Mouse (Mus musculus) kidney, embryonic 15.5 days (tissue): ENCODE results near the gene Lyar. TPM values are rescaled to one million over a fixed set of nuclear protein-coding genes. Genes with fewer than 3 reads are reported as not detected.

ENCODE experiments used
- ATAC-seq: fragments of 200-750 bp; cut with Nextera tagmentation; replicated peaks from 2 replicates; pipeline ENCODE4 v1.8.0; 2017; ENCODE audit warnings: moderate TSS enrichment; ENCODE audit not compliant: low FRiP score
- H3K27ac ChIP-seq: fragments of 300-500 bp; sonication (generic); 2 replicates; pipeline ENCODE4 v1.5.1; 2015; ENCODE audit warnings: mild to moderate bottlenecking, inconsistent platforms
- H3K27me3 ChIP-seq: fragments of 300-500 bp; sonication (generic); 2 replicates; pipeline ENCODE4 v1.6.1; 2015; ENCODE audit warnings: inconsistent platforms
- H3K36me3 ChIP-seq: fragments of 300-500 bp; sonication (generic); 2 replicates; pipeline ENCODE4 v1.6.1; 2015; ENCODE audit warnings: inconsistent platforms
- H3K4me1 ChIP-seq: fragments of 300-500 bp; sonication (generic); 2 replicates; pipeline ENCODE4 v1.6.1; 2015; ENCODE audit warnings: inconsistent platforms
- H3K4me2 ChIP-seq: fragments of 300-500 bp; sonication (generic); 2 replicates; pipeline ENCODE4 v1.6.1; 2015; ENCODE audit warnings: moderate library complexity, mild to moderate bottlenecking, inconsistent platforms
- H3K4me3 ChIP-seq: fragments of 300-500 bp; sonication (generic); replicated peaks from 2 replicates; pipeline ENCODE4 v1.5.1; 2015; ENCODE audit warnings: mild to moderate bottlenecking, inconsistent platforms
- H3K9ac ChIP-seq: fragments of 300-500 bp; sonication (generic); 2 replicates; pipeline ENCODE4 v1.6.1; 2015; ENCODE audit warnings: mild to moderate bottlenecking, inconsistent platforms
- H3K9me3 ChIP-seq: fragments of 300-500 bp; sonication (generic); replicated peaks from 2 replicates; pipeline ENCODE4 v1.6.1; 2016; ENCODE audit warnings: inconsistent platforms
- WGBS: fragments of 180-500 bp; shearing (Covaris S2); methylation state at CpG from one replicate; pipeline ENCODE4 v1.1.7; 2015; ENCODE audit warnings: mixed read lengths; 5-methylcytosine and 5-hydroxymethylcytosine counted together
- polyA plus RNA-seq: library from polyadenylated mRNA; unstranded; fragments of >200 nt; fragmentation: Nextera tagmentation; extraction: Ambion mirVana; gene quantifications from 2 replicates; pipeline ENCODE4 v1.2.1, GENCODE M21; 2015

Gene Lyar
- polyA plus RNA-seq, 1 experiment from 2014 or later: 123 TPM

DNA sequence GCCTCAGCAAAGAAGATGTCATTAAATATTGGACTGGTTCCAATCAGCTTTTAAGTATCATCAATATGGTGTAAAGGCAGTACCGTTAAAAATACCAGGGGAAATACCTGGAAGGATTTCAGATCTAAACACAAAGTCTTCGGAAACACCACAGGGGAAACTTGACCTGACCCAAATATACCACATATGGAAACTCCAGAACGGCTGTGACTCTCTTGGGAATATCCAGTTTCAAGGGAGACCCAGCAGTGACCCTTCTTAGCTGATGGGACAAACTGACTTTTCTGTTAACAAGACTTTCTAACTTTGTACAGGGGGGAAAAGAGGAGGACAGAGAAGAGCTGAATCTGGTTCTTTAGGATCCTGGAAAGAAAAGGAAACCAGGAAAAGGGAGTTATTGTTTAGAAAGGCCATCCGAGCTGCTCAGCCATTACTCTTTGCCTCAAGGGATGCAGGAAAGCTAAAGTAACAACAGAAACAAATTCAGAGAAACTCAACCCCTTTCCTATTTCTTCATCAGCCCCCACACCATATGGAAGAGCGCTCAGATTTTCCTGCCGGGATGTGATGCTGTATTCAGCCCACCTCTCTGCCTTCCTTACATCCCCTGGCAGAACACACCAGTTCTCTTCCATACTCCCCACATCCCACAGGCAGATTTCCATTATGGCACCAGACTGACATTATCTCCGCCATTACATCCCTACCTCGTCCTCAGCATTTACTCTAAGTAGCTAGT, 37.9 kb downstream of the Lyar start:
- peaks cover 16% of the 10 kb centered on the region for H3K36me3 ChIP-seq
- H3K27ac ChIP-seq: peak overlapping the region; percentile 52; the same call in 1 of the 2 replicates
- WGBS: 34% methylated on average over 8 of the region's 8 CpGs
- no peaks in the 10 kb centered on the region for H3K27me3 ChIP-seq
- H3K4me3 ChIP-seq: no peak overlapping the region
- H3K9me3 ChIP-seq: no peaks in the 10 kb centered on the region
- H3K9ac ChIP-seq: no peak overlapping the region
- no peak overlapping the region for H3K4me2 ChIP-seq
- peak; percentile 50; the same call in 1 of the 2 replicates for ATAC-seq
- H3K4me1 ChIP-seq: peaks cover 14% of the 10 kb centered on the region; the same call in 1 of the 2 replicates

GRCm38 (mm10) chr5:38258773-38259146, 38.5 kb downstream of the Lyar start:
- H3K9ac ChIP-seq: no peak overlapping the region
- peaks cover 14% of the 10 kb centered on the region; the same call in 1 of the 2 replicates for H3K4me1 ChIP-seq
- no peaks in the 10 kb centered on the region for H3K9me3 ChIP-seq
- H3K27me3 ChIP-seq: no peaks in the 10 kb centered on the region
- ATAC-seq: no peak
- peak overlapping the region; percentile 52; the same call in 1 of the 2 replicates for H3K27ac ChIP-seq
- H3K4me2 ChIP-seq: no peak overlapping the region
- WGBS: 73% methylated on average over 5 of the region's 5 CpGs
- no peak overlapping the region for H3K4me3 ChIP-seq
- H3K36me3 ChIP-seq: peaks cover 21% of the 10 kb centered on the region

- H3K9ac ChIP-seq: peak overlapping the region; percentile 76
- peak overlapping the region; percentile 96 for H3K27ac ChIP-seq
- no peaks in the 10 kb centered on the region for H3K27me3 ChIP-seq
- 45% methylated on average over 9 of the region's 9 CpGs for WGBS
- peak overlapping the region; percentile 80 for H3K4me2 ChIP-seq
- no peaks in the 10 kb centered on the region for H3K9me3 ChIP-seq
- peak overlapping the region; percentile 79 for H3K4me3 ChIP-seq
- ATAC-seq: no peak
- peaks cover 14% of the 10 kb centered on the region; the same call in 1 of the 2 replicates for H3K4me1 ChIP-seq
- peaks cover 29% of the 10 kb centered on the region for H3K36me3 ChIP-seq
These were observed 39.3 kb downstream of the Lyar start for GRCm38 (mm10) chr5:38259455-38260106.

- H3K4me2 ChIP-seq: peak within 1 kb of the TSS; percentile 80
- H3K36me3 ChIP-seq: peaks cover 35% of the 10 kb centered on the region
- no peaks in the 10 kb centered on the region for H3K9me3 ChIP-seq
- H3K27ac ChIP-seq: peak within 1 kb of the TSS; percentile 96
- peaks cover 14% of the 10 kb centered on the region; the same call in 1 of the 2 replicates for H3K4me1 ChIP-seq
- H3K9ac ChIP-seq: peak within 1 kb of the TSS; percentile 76
- ATAC-seq: peak; percentile 61
- WGBS: under 1% methylated on average over 40 of the region's 40 CpGs
- no peaks in the 10 kb centered on the region for H3K27me3 ChIP-seq
- H3K4me3 ChIP-seq: peak within 1 kb of the TSS; percentile 79
These were observed 39.9 kb downstream of the Lyar start, which contains the start of gene Tmem128 for GRCm38 (mm10) chr5:38260107-38260682. Gene Tmem128 (plus strand): TSS chr5:38260185.

DNA sequence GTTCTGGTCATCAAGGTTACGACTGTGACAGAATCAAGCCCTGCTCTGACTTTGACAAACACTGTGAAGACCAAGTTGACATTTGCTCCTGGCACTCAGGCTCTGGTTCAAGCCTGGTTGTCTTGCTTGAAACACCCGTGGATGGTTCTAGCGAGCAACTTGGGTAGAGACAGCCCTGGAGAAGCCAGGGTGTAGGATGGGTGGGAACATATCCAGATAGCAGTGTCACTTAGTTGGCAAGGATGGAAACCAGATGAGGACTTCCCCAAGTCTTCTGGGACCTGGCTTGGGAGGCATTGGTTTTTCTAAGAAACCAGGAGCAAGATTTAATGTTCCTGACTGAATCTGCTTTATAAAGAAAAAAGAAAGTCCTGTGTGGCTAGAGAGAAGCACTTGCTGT, 50.7 kb downstream of the Lyar start:
- WGBS: 92% methylated on average over 3 of the region's 3 CpGs
- Histone ChIP-seq H3K4me3 (no peak overlapping the region), H3K9me3 (no peaks in the 10 kb centered on the region), H3K27me3 (peaks cover 21% of the 10 kb centered on the region), H3K27ac (no peak overlapping the region), H3K4me2 (no peak overlapping the region), H3K9ac (no peak overlapping the region), H3K4me1 (no peaks in the 10 kb centered on the region), H3K36me3 (peaks cover 53% of the 10 kb centered on the region)
- no peak for ATAC-seq

DNA sequence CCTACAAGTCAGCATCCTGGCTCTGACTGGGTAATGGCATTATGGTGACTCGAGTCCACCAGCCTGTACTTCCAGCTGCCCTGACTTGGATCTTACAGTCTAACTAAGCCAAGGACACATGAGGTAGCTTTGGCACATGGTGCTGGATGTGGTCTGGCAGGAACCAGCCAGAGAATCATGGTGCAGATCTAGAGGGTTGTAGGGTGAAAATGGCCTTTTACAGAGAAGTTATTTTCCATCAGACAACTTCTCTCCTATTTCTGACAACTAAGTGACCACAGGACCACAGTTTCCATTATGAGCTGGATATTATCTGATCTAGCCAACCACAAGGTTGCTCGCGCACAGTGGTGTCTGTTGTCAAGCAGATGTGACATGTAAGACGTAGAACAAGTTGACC, 53.6 kb downstream of the Lyar start:
- Histone ChIP-seq H3K4me1 (peaks cover 21% of the 10 kb centered on the region), H3K9ac (no peak overlapping the region), H3K4me3 (no peak overlapping the region), H3K4me2 (no peak overlapping the region), H3K27me3 (peaks cover 49% of the 10 kb centered on the region), H3K36me3 (peaks cover 28% of the 10 kb centered on the region), H3K9me3 (no peaks in the 10 kb centered on the region), H3K27ac (no peak overlapping the region)
- 78% methylated on average over 4 of the region's 4 CpGs for WGBS
- ATAC-seq: no peak

GRCm38 (mm10) chr5:38275771-38276170, 55.5 kb downstream of the Lyar start, which contains the start of gene Otop1:
Gene Otop1 (plus strand): TSS chr5:38275972.
- H3K4me2 ChIP-seq: peak within 1 kb of the TSS; percentile 52
- H3K9me3 ChIP-seq: no peaks in the 10 kb centered on the region
- peak within 1 kb of the TSS; percentile 32 for H3K4me3 ChIP-seq
- H3K27me3 ChIP-seq: peaks cover 66% of the 10 kb centered on the region
- peaks cover 11% of the 10 kb centered on the region; the same call in 1 of the 2 replicates for H3K36me3 ChIP-seq
- 10% methylated on average over 4 of the region's 4 CpGs for WGBS
- H3K27ac ChIP-seq: no peak within 1 kb of the TSS
- no peak for ATAC-seq
- H3K9ac ChIP-seq: no peak within 1 kb of the TSS
- peaks cover 21% of the 10 kb centered on the region for H3K4me1 ChIP-seq

GRCm38 (mm10) chr5:38276451-38276850, 56.2 kb downstream of the Lyar start:
- Histone ChIP-seq H3K36me3 (peaks cover 4% of the 10 kb centered on the region; the same call in 1 of the 2 replicates), H3K9ac (no peak overlapping the region), H3K4me3 (peak overlapping the region; percentile 32; the same call in 1 of the 2 replicates), H3K9me3 (no peaks in the 10 kb centered on the region), H3K27ac (no peak overlapping the region), H3K27me3 (peaks cover 66% of the 10 kb centered on the region), H3K4me1 (peaks cover 21% of the 10 kb centered on the region), H3K4me2 (peak overlapping the region; percentile 52)
- ATAC-seq: no peak
- 3% methylated on average over 19 of the region's 19 CpGs for WGBS

GRCm38 (mm10) chr5:38277098-38277866, 57.0 kb downstream of the Lyar start:
- Histone ChIP-seq H3K4me2 (peak overlapping the region; percentile 52), H3K27me3 (peaks cover 66% of the 10 kb centered on the region), H3K4me1 (peaks cover 21% of the 10 kb centered on the region), H3K4me3 (peak overlapping the region; percentile 32), H3K36me3 (no peaks in the 10 kb centered on the region), H3K9ac (no peak overlapping the region), H3K9me3 (no peaks in the 10 kb centered on the region), H3K27ac (no peak overlapping the region)
- 0 out of 2 replicates have a peak, but pooled peaks have one; percentile 38 for ATAC-seq
- WGBS: 3% methylated on average over 63 of the region's 65 CpGs

GRCm38 (mm10) chr5:38277936-38278600, 57.8 kb downstream of the Lyar start:
- whole genome bisulfite sequencing: 12% methylated on average over 12 of the region's 12 CpGs
- Histone ChIP-seq H3K4me3 (peak overlapping the region; percentile 32; the same call in 1 of the 2 replicates), H3K4me1 (peaks cover 21% of the 10 kb centered on the region), H3K27me3 (peaks cover 66% of the 10 kb centered on the region), H3K4me2 (peak overlapping the region; percentile 52), H3K9me3 (no peaks in the 10 kb centered on the region), H3K36me3 (no peaks in the 10 kb centered on the region), H3K9ac (no peak overlapping the region), H3K27ac (no peak overlapping the region)
- peak; percentile 29; the same call in 1 of the 2 replicates for ATAC-seq

DNA sequence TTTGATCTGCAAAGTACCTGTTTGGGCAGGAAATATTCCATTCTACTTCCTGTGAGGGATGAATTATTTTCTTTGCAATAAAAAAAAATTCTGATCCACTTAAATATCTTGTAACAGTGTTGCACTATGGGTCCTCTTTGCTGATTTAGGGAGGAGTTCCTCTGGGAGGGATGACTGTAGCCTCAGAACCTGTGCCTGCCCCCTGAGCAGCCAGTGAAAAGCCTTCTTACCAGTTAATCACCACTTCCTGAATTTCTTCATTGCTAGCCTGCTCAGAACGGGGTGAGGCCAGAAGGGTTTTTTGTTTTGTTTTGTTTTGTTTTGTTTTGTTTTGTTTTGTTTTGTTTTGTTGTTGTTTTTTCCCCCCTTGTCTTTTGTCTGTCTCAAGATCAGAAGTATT, 59.8 kb downstream of the Lyar start:
- 20% methylated on average over 1 of the region's 1 CpGs for WGBS
- Histone ChIP-seq H3K4me3 (no peak overlapping the region), H3K27me3 (peaks cover 54% of the 10 kb centered on the region), H3K9me3 (no peaks in the 10 kb centered on the region), H3K9ac (no peak overlapping the region), H3K4me2 (no peak overlapping the region), H3K36me3 (no peaks in the 10 kb centered on the region), H3K27ac (no peak overlapping the region), H3K4me1 (peaks cover 21% of the 10 kb centered on the region)
- ATAC-seq: no peak
